Comparison of ENCODE assay signal across 8 mouse cellular contexts in genomic region chr9:124257200-124258066, GRCm38 (mm10). TPM values are rescaled to one million over a fixed set of nuclear protein-coding genes. Genes with fewer than 3 reads are reported as not detected.
DNase-seq lines count a peak whose midpoint lies in the region; ATAC-seq and TF ChIP-seq lines count a peak whose summit lies in the region.

No protein-coding gene starts in this region.

- peak; percentile 94 for DNase-seq in heart, adult 11 months
- no peak for DNase-seq in heart, postnatal 14 days
- DNase-seq in ES-E14 (ENCODE audit: low read depth, low spot score): peak; percentile 40
- peak; percentile 86 for DNase-seq in hindbrain, postnatal 0 days (ENCODE audit: low spot score)
- peak; percentile 89 for DNase-seq in yolk sac, embryonic 10.5 days (ENCODE audit: low spot score)
- DNase-seq in cerebellum, postnatal 25 days: no peak

- no peaks in the 10 kb centered on the region for H3K27me3 ChIP-seq in embryonic facial prominence, embryonic 12.5 days
- H3K27me3 ChIP-seq in hindbrain, postnatal 0 days (ENCODE audit: insufficient read depth, low read length): no peaks in the 10 kb centered on the region
- H3K27me3 ChIP-seq in midbrain, embryonic 16.5 days (ENCODE audit: control insufficient read depth, insufficient read depth, low read depth, low read length): no peaks in the 10 kb centered on the region

- no peak overlapping the region for H3K9ac ChIP-seq in ES-E14 (ENCODE audit: insufficient read depth, low read depth, low read length, poor library complexity, severe bottlenecking)
- H3K9ac ChIP-seq in embryonic facial prominence, embryonic 12.5 days: no peak overlapping the region
- H3K9ac ChIP-seq in hindbrain, postnatal 0 days (replicated peaks; ENCODE audit: low read length): no peak overlapping the region
- no peak overlapping the region for H3K9ac ChIP-seq in midbrain, embryonic 16.5 days (ENCODE audit: low read depth, low read length)

- H3K4me3 ChIP-seq in ES-E14 (ENCODE audit: insufficient read depth in 1 of 2, low read depth in 1 of 2, low read length in 2 of 2, poor library complexity in 1 of 2, severe bottlenecking in 1 of 2): no peak overlapping the region
- H3K4me3 ChIP-seq in embryonic facial prominence, embryonic 12.5 days: no peak overlapping the region
- H3K4me3 ChIP-seq in hindbrain, postnatal 0 days (ENCODE audit: low read length): no peak overlapping the region
- H3K4me3 ChIP-seq in midbrain, embryonic 16.5 days (ENCODE audit: low read depth, low read length): no peak overlapping the region

- no peak overlapping the region for H3K4me2 ChIP-seq in embryonic facial prominence, embryonic 12.5 days (replicated peaks)
- no peak overlapping the region for H3K4me2 ChIP-seq in hindbrain, postnatal 0 days (ENCODE audit: low read depth, low read length)
- no peak overlapping the region for H3K4me2 ChIP-seq in midbrain, embryonic 16.5 days (ENCODE audit: low read length)

- H3K36me3 ChIP-seq in ES-E14 (ENCODE audit: control insufficient read depth, insufficient read depth, low read length, poor library complexity, severe bottlenecking): no peaks in the 10 kb centered on the region
- no peaks in the 10 kb centered on the region for H3K36me3 ChIP-seq in embryonic facial prominence, embryonic 12.5 days
- no peaks in the 10 kb centered on the region for H3K36me3 ChIP-seq in hindbrain, postnatal 0 days (ENCODE audit: insufficient read depth, low read length)
- H3K36me3 ChIP-seq in midbrain, embryonic 16.5 days (ENCODE audit: control insufficient read depth, insufficient read depth, low read length): no peaks in the 10 kb centered on the region

- in situ Hi-C loops in ES-E14 (cut with MboI; ENCODE audit: low sequenced_read_pairs in 2 of 2, unreplicated experiment in 2 of 2): no loop called here

- no peak overlapping the region for H3K27ac ChIP-seq in ES-E14 (ENCODE audit: insufficient read depth, low read depth, low read length, poor library complexity, severe bottlenecking)
- H3K27ac ChIP-seq in embryonic facial prominence, embryonic 12.5 days: no peak overlapping the region
- H3K27ac ChIP-seq in hindbrain, postnatal 0 days: no peak overlapping the region
- no peak overlapping the region for H3K27ac ChIP-seq in midbrain, embryonic 16.5 days (ENCODE audit: low read length)

- H3K4me1 ChIP-seq in ES-E14 (ENCODE audit: control insufficient read depth in 2 of 2, insufficient read depth in 2 of 2, low read length in 2 of 2, poor library complexity in 1 of 2): no peaks in the 10 kb centered on the region
- H3K4me1 ChIP-seq in embryonic facial prominence, embryonic 12.5 days: no peaks in the 10 kb centered on the region
- H3K4me1 ChIP-seq in hindbrain, postnatal 0 days (ENCODE audit: insufficient read depth, low read length): no peaks in the 10 kb centered on the region
- H3K4me1 ChIP-seq in midbrain, embryonic 16.5 days (ENCODE audit: control insufficient read depth, insufficient read depth, low read length): no peaks in the 10 kb centered on the region

- intact Hi-C loops in heart, postnatal 14 days (cut with DNase I): loop anchor here (2.0 kb wide), 1 partner anchor 55 kb away; the partner anchor contains the start of gene 2010315B03Rik

- ATAC-seq in embryonic facial prominence, embryonic 12.5 days (ENCODE audit: insufficient number of reproducible peaks, insufficient read depth, low FRiP score, low TSS enrichment): peak; percentile 56; the same call in 1 of the 2 replicates
- peak; percentile 61; the same call in 1 of the 2 replicates for ATAC-seq in hindbrain, postnatal 0 days
- ATAC-seq in midbrain, embryonic 16.5 days: peak; percentile 48

- no peak for TF ChIP-seq CTCF in hindbrain, postnatal 0 days (IDR thresholded peaks at IDR 0.05; ENCODE audit: low read depth)

- whole genome bisulfite sequencing in embryonic facial prominence, embryonic 12.5 days: 47% methylated on average over 1 of the region's 1 CpGs
- 76% methylated on average over 1 of the region's 1 CpGs for WGBS in hindbrain, postnatal 0 days
- WGBS in midbrain, embryonic 16.5 days: 83% methylated on average over 1 of the region's 1 CpGs

- H3K9me3 ChIP-seq in ES-E14 (ENCODE audit: control insufficient read depth, insufficient read depth, low read depth, low read length): no peaks in the 10 kb centered on the region
- H3K9me3 ChIP-seq in embryonic facial prominence, embryonic 12.5 days: peaks cover 12% of the 10 kb centered on the region
- no peaks in the 10 kb centered on the region for H3K9me3 ChIP-seq in hindbrain, postnatal 0 days (ENCODE audit: low read length)
- no peaks in the 10 kb centered on the region; the same call in 1 of the 2 replicates for H3K9me3 ChIP-seq in midbrain, embryonic 16.5 days (replicated peaks; ENCODE audit: control insufficient read depth, low read length, poor library complexity, severe bottlenecking)

TF ChIP-seq in ES-E14, 5 proteins besides CTCF, POLR2A, EP300 and RAD21:
- no peak for TF ChIP-seq CHD2 (IDR thresholded peaks at IDR 0.05; ENCODE audit: low read depth, low read length)
- no peak for TF ChIP-seq HCFC1 (IDR thresholded peaks at IDR 0.05; ENCODE audit: borderline replicate concordance, insufficient read depth, low read length)
- no peak for TF ChIP-seq ZNF384 (IDR thresholded peaks at IDR 0.05; ENCODE audit: low read depth, low read length)
- TF ChIP-seq ZC3H11A (IDR thresholded peaks at IDR 0.05; ENCODE audit: borderline replicate concordance, low read depth, low read length): no peak
- TF ChIP-seq MAFK (IDR thresholded peaks at IDR 0.05; ENCODE audit: insufficient read depth, low read depth, low read length): no peak
TF ChIP-seq in ES-E14: peak in this region for 0.

RNA-seq across cellular contexts. Expression of gene 2010315B03Rik, which starts 55.1 kb away (rescaled TPM):
- 10 to 100 TPM in 1 of 2 experiments, 1 to 10 TPM in 1; 8.9 to 12.7 TPM for total RNA-seq in heart, postnatal 14 days (2021)
- total RNA-seq in ES-E14 (2012; rRNA removed): 1.1 and 1.5 TPM in 2 replicates
- polyA plus RNA-seq in embryonic facial prominence, embryonic 12.5 days (2016; fragmentation: Nextera tagmentation; extraction: Ambion mirVana): 6.9 and 7.4 TPM in 2 replicates
- total RNA-seq in hindbrain, postnatal 0 days (2014; rRNA removed): 8.3 and 8.8 TPM in 2 replicates
- 11.7 and 12.9 TPM in 2 replicates for polyA plus RNA-seq in hindbrain, postnatal 0 days (2015; fragmentation: Nextera tagmentation; extraction: Ambion mirVana)
- 13.6 and 14.7 TPM in 2 replicates for polyA plus RNA-seq in midbrain, embryonic 16.5 days (2015; fragmentation: Nextera tagmentation; extraction: Ambion mirVana)

Comparison
In these comparisons a context has a peak if more than half of its experiments do, and no peak if none do; other contexts are left out.
1. DNase-seq: peak in heart, adult 11 months (single experiment), ES-E14 (single experiment), hindbrain, postnatal 0 days (single experiment) and yolk sac, embryonic 10.5 days (single experiment); none in heart, postnatal 14 days (0 of 2) and cerebellum, postnatal 25 days (0 of 2).
2. Peak in every context shown above with its lines, with median percentiles within 50 percentile points of each other: ATAC-seq.